Mouse (Mus musculus) urinary bladder, adult 18-20 months (tissue): Measurements from ENCODE around the gene Hspa2.

Source experiments
- DNase-seq, 2 experiments: peaks; one replicate each; pipeline ENCODE4 v3.0.0; 2022; ENCODE audit warnings: low spot score in 2 of 2, mixed read lengths in 2 of 2

Hspa2 gene

DNA sequence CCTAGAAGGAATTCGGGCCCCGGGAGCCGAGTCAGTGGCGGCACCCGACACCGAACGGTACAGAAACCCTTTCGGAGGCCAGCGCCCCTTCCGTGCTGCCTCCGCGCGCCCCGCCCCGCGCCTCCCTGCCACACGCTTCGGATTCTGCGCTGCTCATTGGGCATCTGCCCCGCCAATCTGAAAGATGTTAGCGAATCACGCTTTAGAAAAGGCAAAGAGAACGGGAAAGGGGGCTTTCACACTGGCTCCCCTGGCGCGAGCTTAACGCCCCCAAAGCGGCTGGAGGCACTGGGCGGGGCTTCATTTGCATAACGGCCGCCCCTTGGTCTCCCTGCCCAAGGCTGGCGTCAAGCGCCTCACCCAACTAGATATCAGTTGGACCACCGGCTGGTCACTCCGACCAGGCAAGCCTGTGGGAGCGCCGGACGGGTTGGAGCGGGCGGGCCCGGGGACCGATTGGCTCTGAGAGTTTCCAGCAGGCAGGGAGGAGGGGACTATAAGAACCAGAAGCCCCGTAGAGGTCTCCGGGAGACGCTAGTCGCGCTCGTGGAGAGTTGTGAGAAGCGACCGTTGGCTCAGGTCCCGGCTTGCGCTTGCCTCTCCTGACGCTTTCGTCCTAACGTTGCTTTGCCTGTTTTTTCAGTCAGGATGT lies at the start of gene Hspa2:
Gene Hspa2 (plus strand): TSS at position 291 of the 652 bp plus-strand sequence.
- peak; percentile 100 for DNase-seq

DNA sequence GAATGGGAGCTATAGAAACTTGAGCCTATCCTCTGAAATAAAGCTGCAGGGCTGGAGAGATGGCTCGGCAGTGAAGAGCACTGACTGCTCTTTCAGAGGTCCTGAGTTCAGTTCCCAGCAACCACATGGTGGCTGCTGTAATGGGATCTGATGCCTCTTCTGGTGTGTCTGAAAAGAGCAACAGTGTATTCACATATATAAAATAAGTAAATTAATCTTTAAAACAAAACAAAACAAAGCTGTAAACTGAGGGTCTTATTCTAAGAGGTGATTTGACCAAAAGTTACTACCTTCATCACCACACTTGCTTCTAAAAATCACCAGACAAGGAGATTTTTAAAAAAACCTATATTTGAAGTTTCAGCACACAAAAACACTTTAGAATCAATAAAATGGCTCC lies 43.1 kb upstream of the Hspa2 start:
- no peak for DNase-seq

DNA sequence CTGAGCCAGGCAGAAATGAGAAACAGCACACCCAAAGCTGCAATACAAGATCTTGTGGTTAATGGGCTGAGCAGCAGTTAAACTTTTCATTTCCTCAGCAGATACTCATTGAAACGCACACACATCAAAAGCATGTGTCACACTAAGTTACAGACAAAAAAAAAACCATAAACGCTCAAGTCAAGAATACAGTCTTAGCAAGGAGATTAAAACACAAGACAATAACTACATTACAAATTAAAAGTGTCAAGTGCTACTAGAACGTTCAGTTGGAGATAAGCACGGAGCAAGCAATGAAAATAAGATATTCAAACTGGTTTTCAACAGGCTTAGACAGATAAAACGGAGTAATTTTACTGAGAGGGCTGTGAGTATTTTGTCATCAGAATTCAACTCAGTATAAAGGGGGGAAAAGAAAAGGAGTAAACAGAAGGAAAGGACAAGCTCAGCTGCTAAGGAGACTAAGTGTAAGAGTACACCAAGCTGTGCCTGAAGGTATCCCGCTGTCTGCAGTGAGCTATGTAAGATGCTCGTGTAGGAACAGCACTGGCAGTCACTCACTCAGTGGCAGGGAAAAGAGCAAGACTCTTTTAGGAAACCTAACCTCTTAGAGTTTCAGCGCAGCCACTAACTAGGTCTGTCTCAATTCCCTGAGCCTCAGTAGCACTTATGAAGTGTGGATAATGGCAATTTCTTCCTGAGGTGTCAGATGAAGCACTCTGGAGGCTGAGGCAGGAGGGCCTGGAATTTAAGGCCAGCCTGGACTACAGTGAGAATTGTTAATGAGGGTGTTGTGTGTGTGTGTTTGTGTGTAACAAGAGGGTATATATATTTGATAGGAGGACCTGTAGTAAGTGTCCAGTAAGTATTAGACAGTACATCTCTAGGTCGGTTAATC lies 42.3 kb upstream of the Hspa2 start:
- no peak for DNase-seq

DNA sequence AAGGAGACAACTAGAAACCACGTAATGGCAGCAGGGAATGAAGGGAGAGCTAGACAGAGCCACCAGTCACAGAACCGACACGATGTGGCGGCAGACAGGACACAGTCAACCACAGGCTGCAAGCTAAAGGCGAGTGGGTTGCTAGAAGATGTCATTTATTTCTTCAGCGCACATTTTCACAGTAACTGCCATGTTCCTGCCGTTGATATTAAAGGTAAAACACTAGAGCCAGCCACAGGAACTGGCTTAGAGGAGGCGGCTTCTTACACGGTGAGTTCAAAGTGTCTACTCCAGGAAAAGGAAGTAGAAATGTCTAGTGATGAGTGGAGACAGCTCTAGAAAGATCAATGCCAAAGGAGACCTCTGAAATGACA lies 41.7 kb upstream of the Hspa2 start:
- DNase-seq: no peak

DNA sequence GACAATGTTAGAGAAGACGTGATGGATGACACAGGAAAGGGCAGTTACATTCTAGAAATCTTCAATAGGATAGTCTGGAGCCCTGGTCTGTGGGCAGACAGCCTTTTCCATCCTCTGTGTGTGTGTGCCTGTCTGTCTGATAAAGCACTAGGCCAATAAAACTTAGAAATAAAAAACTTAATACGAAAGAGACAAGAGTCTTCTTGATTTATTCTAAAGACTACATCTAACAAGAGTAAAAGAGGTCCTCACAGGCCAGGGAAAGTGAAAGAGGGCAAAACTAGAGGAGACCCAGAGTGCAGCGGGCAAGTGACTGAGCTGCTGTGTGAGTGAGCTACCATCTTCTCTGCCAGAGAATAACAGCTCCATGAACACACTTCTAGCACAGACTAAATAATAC lies 37.7 kb upstream of the Hspa2 start:
- no peak for DNase-seq

DNA sequence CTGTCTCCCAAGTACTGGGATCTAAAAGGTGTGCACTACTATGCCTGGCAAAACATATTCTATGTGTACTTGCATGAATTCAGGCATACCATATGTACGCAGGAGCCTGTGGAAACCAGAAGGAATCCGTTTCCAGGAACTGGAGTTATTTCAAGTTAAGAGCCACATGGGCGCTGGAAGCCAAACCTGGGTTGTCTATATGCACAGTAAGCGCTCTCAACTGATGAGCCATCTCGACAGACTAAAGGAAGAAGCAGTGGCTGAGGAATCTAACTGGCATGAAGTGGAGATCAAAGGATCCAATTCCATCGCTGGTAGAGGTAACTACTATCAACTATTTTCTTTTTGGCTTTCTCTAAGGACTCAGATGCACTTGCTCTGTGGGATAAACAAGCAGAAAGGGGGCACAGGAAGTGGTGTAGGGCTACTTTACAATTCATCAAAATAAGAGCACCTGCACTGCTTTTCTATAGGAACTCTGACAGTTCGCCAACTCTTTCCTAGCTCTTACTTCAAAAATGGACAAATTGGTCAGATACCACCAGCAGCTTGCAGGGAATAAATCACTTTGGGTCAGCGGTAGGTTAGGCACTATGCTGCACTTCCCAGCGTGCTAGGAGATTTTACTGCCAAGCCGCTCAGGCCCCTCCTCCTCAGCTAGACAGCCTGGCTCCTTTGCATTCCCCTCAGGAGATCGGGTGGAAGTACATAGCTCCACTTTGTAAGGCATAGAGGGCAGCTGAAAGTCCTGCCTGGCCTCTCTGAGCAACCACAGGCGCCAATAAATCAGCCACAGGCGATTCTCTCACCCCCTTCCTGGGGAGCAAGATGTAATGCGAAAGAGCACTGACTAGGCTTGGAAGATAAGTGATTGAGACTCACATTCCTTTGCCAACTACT lies 36.6 kb upstream of the Hspa2 start:
- no peak for DNase-seq

DNA sequence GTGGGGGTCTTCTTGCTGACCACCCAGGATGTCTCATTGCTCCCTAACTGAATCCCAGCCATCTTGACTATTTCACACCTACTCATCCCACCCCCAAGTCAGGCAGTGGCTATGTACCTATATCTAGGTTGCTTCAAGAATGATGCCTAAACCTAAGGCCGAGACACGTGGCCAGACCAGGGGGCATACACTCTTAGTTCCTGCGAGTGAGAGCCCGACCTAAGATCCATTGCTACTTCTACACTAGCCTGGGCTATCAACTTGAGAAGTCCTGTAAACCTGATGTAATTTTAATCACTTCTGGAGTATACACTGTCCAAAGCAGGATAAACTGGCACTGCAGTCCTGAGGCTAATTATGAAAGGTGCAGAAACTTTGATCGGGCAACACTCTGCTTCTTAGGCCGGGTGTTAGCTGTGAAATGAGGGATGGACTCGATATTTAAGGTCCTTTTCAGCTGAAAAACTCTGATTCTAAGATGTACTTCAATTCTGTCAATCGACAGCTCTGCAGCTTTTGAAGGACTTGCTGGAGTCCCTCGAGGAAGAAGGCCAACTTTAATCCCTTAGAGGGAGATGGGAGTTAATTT lies 35.7 kb upstream of the Hspa2 start:
- no peak for DNase-seq

DNA sequence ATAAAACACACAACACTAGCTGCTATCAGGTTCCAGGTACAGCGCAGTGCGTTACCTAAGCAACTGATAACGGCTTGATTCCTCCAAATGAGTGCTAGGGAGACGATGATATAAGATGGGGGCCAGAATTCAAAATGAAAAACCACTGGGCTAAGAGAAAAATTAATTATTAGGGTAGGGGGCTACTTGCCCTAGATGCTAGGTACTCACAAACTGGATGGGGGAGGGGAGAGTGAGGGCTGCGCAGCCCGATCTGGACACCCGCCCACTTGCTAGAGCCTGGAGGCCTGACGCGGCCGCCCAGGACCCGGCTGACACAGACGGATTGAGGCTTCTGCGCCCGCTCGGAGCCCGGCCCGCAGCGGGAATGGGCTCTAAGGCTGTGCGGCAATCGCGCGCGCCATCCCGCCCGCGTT lies 35.2 kb upstream of the Hspa2 start:
- DNase-seq: no peak

DNA sequence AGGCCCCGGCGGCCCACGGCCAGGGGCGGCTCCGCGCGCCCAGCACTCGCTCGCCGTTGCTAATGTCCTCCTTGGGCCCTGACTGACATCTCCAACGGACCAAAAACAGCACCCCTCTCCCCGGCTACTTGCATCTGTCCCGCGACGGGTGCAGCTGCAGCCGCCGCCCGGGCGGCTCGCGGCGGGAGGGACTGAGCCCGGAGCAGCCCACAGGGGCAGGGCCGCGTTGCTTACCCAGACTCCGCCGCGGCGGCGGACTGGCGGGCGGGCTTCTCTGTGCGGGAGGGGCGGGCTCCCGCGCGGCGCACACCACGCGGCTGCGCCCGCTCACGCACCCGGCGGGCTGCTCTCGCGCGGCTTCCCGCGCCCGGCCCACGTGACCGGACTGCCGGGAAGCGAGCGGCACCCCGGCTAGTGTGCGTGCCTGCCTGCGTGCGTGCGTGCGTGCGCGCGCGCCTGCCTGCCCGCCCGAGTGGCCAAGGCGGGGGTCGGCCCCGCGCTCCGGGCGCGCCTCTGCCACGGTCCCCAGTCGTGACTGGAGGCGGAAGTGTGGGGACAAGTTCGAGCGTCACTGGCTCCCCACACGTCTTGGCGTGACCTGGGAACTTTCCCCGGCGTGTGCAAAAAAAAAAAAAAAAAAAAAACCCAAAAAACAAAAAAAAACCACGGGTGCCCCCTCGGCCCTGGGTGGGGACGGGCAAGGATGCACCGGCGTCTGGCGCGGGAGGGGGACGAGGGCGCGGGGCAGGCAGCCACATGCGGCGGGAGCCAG lies 34.6 kb upstream of the Hspa2 start, which contains the start of gene Zbtb25:
Gene Zbtb25 (minus strand): TSS at position 397 of the 772 bp plus-strand sequence.
- DNase-seq: peak; percentile 65 to 78

DNA sequence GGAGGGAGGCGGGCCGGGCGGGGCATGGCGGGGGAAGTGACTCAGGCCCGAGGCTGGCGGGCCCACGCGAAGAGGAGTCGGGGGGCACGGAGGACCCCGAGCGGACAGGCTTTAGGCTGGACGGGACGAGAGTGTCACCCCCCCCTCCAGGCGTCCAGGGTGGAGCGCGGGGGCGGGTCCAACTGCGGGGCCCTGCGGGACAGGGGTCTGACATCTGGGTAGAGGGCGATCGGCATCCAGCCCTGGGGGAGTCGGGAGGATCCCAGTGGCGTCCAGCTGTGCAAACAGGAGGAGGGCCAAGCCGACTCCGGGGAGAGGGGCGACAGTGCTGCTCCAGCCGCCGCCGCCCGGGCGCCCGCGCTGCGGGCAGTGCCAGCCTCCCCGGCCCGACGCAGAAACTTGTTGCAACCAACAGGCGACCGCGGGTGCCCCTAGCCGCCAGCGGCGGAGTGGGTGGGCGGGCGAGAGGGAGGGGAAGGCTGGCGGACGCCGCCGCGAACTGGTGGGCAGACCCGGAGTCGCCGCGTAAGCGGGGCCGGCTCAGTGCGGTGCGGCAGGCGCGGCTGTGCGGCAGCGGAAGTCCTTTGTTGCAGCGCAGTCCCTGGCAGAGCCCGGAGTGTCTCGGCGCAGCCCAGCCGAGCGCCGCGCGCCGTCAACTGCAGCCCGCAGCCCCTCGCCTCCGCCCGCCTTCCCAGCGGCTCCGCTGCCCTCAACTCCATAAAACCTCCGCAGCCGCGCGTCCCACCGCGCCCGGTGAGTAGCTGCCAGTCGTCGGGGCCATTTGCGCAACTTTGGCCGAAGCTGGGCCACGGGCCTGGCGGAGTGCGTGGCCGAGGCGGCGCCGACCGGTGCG lies 33.8 kb upstream of the Hspa2 start, which contains the start of gene Zbtb1:
Gene Zbtb1 (plus strand): TSS at position 289 of the 853 bp plus-strand sequence.
- DNase-seq: peak; percentile 74 to 84

DNA sequence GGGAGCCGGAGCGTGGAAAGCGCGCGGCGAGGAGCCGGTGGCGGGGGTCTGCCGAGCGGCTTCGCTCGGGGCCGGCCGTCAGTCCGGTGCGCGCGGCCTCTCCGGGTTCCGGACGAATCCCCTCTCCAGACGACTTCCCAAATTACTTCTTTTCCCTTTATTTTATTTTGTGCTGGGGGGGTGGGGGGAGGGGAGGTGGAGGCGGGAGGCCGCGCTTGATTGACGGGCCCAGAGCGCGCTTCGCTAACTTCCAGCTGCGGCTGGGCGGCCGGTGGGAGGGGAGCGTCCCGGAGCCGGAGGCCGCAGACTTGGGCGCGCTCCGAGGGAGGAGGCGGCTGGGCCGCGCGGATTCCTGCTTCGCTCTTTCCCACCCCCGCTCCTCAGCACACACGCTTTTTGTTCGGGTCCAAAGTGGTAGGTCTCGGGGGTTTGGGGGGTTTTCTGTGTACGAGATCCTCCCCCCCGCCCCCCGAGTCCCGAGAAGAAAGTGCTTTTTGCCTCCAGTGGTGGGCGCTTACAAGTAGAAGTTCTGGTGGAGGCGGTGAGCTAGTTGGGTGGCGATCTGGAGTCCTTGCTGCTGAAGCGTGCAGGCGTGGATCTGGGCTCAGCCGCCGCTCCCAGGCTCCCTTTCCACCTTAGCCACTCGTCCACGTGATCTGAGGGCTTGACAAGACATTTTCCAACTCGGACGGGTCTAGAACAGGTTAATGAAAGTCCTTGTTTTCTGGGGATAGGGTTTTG lies 33.0 kb upstream of the Hspa2 start:
- DNase-seq: peak; percentile 60 to 71

DNA sequence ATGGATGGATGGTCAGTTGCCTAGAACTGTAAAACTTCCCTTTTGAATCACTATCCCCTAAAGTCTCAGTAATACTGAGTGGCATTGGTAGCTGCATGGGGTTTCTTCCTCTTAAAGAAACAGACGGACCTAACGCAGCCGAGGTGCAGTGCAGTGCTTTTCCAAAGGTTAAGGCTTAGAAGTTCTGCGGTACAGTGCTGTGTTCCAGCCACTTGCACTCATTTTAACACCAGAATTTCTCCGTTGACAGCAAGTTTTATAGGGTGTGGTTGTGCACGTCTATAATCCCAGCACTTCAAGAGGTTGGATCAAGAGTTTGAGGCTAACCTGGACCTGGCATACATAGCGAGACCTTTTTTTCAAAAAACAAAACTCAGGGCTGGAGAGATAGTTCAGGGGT lies 31.9 kb upstream of the Hspa2 start:
- DNase-seq: no peak

DNA sequence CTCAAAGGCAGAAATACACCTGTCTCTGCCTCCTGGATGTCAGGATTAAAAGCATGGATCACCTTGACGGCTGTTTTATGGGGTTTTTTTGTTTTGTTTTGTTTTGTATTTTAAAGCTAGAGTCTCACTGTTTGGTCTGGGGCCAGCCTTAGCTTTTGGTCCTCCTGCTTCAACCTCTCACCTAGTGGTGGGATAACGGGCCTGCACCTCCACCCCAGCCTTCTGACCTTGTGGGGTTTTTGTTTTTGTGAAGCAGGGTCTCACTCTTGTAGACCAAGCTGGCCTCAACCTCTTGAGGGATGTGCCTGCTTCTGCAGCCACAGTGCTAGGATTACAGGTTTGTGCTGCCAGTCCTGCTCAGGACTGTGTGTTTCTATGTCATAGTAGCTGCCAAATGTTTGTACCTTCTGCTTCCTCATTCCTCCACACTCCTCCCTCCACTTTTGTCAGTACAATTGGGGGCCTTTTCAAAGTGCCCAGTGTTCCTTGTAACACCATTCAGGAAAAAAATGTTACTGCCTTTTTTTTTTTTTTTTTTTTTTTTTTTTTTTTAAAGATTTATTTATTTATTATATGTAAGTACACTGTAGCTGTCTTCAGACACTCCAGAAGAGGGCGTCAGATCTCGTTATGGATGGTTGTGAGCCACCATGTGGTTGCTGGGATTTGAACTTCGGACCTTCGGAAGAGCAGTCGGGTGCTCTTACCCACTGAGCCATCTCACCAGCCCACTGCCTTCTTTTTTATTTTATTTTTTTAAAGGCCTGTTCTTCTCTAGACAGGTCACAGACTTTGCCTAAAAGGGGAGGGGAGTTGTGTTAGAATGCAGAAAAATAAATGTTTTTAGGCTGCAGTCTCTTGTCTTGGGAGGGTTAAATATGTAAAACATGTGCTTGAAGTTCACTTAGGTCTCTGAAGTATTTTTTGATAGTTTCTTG lies 30.8 kb upstream of the Hspa2 start:
- DNase-seq: no peak

DNA sequence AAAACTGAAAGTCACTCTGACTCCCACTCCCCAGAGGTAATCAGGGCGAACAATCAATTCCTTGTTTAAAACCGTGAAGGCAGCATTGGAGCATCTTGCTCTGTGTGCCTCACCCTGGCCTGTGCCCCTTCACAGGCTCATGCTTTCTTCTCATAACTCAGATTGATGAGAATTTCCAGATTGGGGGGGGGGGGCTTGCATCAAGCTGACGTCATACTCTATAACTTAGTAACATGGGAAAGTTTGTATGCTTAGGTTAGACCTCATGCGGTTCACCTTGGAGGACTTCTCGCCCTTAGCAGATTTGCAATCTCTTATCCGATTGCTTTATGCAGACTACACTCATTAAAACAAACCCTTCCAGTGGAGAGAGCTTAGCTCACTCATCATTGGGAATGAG lies 30.0 kb upstream of the Hspa2 start:
- DNase-seq: no peak

DNA sequence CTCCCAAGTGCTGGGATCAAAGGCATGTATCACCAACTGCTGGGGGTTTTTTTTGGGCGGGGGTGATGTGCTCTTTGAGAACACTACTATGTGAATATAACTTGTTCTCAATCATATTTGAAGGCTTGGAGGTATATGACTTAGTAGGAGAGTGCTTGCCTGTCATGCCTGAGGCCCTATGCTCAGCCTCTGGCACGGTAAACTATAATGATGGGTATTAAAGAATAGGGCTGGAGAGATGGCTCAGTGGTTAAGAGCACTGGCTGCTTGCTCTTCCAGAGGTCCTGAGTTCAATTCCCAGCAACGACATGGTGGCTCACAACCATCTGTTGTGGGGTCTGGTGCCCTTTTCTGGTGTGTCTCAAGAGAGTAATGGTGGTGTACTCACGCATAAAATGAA lies 29.1 kb upstream of the Hspa2 start:
- no peak for DNase-seq

DNA sequence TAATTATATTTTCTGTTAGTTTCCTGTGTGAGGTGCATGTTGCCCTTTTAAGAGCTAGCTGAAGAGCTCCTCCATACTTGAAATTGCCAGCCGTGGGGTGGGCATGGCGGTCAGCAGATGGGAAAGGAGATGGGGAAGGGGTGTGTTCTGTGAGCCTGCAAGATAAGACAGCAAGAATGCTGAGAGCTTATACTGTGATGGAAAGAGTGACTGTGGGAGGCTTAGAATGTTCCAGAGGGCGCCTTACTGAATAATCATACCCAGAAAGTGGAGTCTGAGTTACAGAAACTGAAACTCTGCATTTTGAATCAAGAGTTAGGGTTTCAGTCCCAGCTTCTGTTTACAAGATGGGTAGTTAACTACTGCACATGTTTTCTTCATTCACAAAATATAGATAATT lies 28.5 kb upstream of the Hspa2 start:
- no peak for DNase-seq

DNA sequence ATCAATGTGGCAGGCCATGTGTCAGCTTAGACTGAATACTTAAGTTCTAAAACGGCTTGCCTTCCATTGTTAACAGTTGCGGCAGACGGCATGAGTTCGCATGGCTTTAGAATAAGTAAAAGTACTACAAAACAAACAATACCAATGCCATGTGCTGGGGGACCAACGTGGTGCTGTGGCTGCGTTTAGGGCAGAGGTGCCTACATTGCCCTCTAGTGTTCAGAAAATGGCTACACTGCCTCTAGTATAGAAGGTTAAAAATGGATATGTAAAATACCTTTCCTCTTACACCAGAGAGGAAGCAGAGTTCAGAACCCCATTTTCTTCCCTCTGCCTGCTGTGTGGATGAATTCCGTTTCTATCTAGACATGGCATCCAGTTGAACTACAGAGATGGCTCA lies 27.3 kb upstream of the Hspa2 start:
- DNase-seq: no peak

DNA sequence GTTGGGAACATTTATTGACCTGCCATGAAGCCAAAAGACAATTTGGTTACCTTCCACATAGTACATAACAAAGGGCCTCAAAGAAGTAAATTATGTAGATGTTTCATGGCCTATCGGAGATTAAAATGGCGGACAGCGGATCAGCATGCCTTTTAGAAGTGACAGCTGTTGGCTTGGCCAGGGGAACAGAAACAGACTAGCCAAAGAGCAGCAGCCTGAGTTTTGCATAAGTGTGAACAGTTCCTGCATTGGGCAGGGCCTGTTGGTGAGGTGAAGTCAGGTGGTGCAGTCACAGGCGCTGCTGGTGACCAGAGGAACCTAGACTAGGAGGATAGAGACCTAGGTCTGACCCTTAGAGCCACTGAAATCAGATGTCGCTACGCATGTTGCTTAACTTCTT lies 26.9 kb upstream of the Hspa2 start:
- DNase-seq: no peak
